Mouse (Mus musculus) liver, embryonic 11.5 days (tissue): Measurements from ENCODE around the gene Speg. TPM values are rescaled to one million over a fixed set of nuclear protein-coding genes. Genes with fewer than 3 reads are reported as not detected.
A peak's percentile ranks its signal among the peaks of the same experiment; 100 is the strongest.

Experiments
- ATAC-seq: fragments of 200-750 bp; cut with Nextera tagmentation; replicated peaks from 2 replicates; pipeline ENCODE4 v1.8.0; 2017; ENCODE audit warnings: moderate number of reproducible peaks, mild to moderate bottlenecking, moderate TSS enrichment, moderate library complexity; ENCODE audit not compliant: low FRiP score
- DNase-seq: peaks from one replicate; pipeline ENCODE4 v3.0.0-alpha.2; 2017; ENCODE audit warnings: low spot score
- H3K27ac ChIP-seq: fragments of 300-500 bp; sonication (generic); 2 replicates; pipeline ENCODE4 v1.5.1; 2014; ENCODE audit warnings: mild to moderate bottlenecking, low read depth, low read length, control low read depth
- H3K27me3 ChIP-seq: fragments of 300-500 bp; sonication (generic); replicated peaks from 2 replicates; pipeline ENCODE4 v1.6.1; 2014; ENCODE audit warnings: low read length, mixed read lengths; ENCODE audit not compliant: control insufficient read depth, insufficient read depth
- H3K36me3 ChIP-seq: fragments of 300-500 bp; sonication (generic); 2 replicates; pipeline ENCODE4 v1.6.1; 2014; ENCODE audit warnings: mild to moderate bottlenecking, low read length, moderate library complexity, mixed read lengths; ENCODE audit not compliant: control insufficient read depth, insufficient read depth
- H3K4me1 ChIP-seq: fragments of 300-500 bp; sonication (generic); replicated peaks from 2 replicates; pipeline ENCODE4 v1.6.1; 2014; ENCODE audit warnings: low read length, mixed read lengths; ENCODE audit not compliant: control insufficient read depth, insufficient read depth
- H3K4me2 ChIP-seq: fragments of 300-500 bp; sonication (generic); 2 replicates; pipeline ENCODE4 v1.6.1; 2014; ENCODE audit warnings: mild to moderate bottlenecking, control low read depth, moderate library complexity
- H3K4me3 ChIP-seq: fragments of 300-500 bp; sonication (generic); 2 replicates; pipeline ENCODE4 v1.5.1; 2014; ENCODE audit warnings: low read depth, low read length, control low read depth
- H3K9ac ChIP-seq: fragments of 300-500 bp; sonication (generic); 2 replicates; pipeline ENCODE4 v1.6.1; 2014; ENCODE audit warnings: low read depth, low read length, control low read depth
- H3K9me3 ChIP-seq: fragments of 300-500 bp; sonication (generic); 2 replicates; pipeline ENCODE4 v1.6.1; 2016; ENCODE audit warnings: low read length, inconsistent platforms, mixed read lengths; ENCODE audit not compliant: control insufficient read depth
- WGBS: fragments of 180-500 bp; shearing (Covaris S2); extraction: QIAGEN DNeasy Blood & Tissue Kit; methylation state at CpG from one replicate; pipeline ENCODE4 v1.1.7; 2014; 5-methylcytosine and 5-hydroxymethylcytosine counted together
- polyA plus RNA-seq: library from polyadenylated mRNA; unstranded; fragments of >200 nt; fragmentation: Nextera tagmentation; extraction: Ambion mirVana; gene quantifications from 2 replicates; pipeline ENCODE4 v1.2.1, GENCODE M21; 2014

Gene Speg
- polyA plus RNA-seq, 1 experiment from 2014 or later: 32.3 TPM

DNA sequence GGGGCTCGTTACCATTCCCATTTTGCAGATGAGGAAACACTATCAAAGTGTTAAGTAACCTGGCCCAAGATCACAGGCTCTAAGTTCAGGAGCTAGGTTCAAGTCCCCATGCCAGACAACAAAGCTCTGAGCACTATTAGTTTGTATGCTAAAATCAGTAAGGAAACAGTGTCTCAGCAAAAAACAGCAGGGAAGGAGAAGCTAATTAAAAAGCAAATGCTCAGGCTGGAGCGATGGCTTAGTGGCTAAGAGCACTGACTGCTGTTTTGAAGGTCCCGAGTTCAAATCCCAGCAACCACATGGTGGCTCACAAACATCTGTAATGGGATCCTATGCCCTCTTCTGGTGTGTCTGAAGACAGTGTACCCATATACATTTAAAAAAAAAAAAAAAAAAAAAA lies 37.1 kb downstream of the Speg start:
- no peak overlapping the region for H3K4me2 ChIP-seq
- no peak overlapping the region for H3K27ac ChIP-seq
- DNase-seq (no peak), ATAC-seq (no peak)
- no peaks in the 10 kb centered on the region for H3K4me1 ChIP-seq
- no peak overlapping the region for H3K9ac ChIP-seq
- no peaks in the 10 kb centered on the region; the same call in 1 of the 2 replicates for H3K36me3 ChIP-seq
- H3K9me3 ChIP-seq: no peaks in the 10 kb centered on the region
- no peak overlapping the region for H3K4me3 ChIP-seq
- no peaks in the 10 kb centered on the region for H3K27me3 ChIP-seq
- WGBS: 82% methylated on average over 3 of the region's 3 CpGs

DNA sequence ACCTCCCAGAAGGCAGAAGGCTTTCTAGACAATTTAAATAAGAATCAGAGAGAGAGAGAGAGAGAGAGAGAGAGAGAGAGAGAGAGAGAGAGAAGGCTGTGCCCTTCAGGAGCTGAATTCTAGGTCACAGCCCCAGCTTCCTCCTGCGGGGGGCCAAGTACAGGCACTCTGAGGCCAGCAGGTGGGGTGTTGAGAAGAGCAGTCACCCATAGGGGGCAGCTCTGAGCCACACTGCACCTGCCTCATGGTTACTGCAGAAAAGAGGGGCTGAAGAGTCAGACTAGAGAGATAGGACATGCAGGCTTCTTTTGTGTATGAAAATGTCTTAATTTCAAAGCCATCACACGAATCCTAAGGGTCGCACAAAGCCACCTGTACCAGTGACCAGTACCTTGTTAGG lies 38.7 kb downstream of the Speg start:
- Histone ChIP-seq H3K9ac (no peak overlapping the region), H3K4me2 (no peak overlapping the region), H3K27me3 (no peaks in the 10 kb centered on the region), H3K9me3 (no peaks in the 10 kb centered on the region), H3K4me1 (no peaks in the 10 kb centered on the region), H3K4me3 (no peak overlapping the region), H3K27ac (no peak overlapping the region), H3K36me3 (no peaks in the 10 kb centered on the region; the same call in 1 of the 2 replicates)
- DNase-seq (peak; percentile 37), ATAC-seq (no peak)
- 45% methylated on average over 3 of the region's 3 CpGs for WGBS

DNA sequence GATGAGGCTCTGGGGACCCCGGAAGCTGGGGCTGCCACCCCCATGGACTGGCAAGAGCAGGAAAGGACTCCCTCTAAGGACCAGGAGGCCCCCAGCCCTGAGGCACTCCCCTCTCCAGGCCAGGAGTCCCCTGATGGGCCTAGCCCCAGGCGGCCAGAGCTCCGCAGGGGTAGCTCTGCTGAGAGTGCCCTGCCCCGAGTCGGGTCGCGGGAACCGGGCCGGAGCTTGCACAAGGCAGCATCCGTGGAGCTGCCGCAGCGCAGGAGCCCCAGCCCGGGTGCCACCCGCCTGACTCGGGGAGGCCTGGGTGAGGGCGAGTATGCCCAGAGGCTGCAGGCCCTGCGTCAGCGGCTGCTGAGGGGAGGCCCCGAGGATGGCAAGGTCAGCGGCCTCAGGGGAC lies 46.7 kb downstream of the Speg start:
- DNase-seq: no peak
- Histone ChIP-seq H3K9ac (no peak overlapping the region), H3K4me3 (no peak overlapping the region; the same call in 1 of the 2 replicates), H3K4me2 (peak overlapping the region; percentile 61), H3K27ac (no peak overlapping the region), H3K4me1 (peaks cover 19% of the 10 kb centered on the region; the same call in 1 of the 2 replicates), H3K27me3 (peaks cover 51% of the 10 kb centered on the region), H3K36me3 (no peaks in the 10 kb centered on the region), H3K9me3 (no peaks in the 10 kb centered on the region)
- WGBS: 11% methylated on average over 20 of the region's 20 CpGs
- no peak for ATAC-seq

DNA sequence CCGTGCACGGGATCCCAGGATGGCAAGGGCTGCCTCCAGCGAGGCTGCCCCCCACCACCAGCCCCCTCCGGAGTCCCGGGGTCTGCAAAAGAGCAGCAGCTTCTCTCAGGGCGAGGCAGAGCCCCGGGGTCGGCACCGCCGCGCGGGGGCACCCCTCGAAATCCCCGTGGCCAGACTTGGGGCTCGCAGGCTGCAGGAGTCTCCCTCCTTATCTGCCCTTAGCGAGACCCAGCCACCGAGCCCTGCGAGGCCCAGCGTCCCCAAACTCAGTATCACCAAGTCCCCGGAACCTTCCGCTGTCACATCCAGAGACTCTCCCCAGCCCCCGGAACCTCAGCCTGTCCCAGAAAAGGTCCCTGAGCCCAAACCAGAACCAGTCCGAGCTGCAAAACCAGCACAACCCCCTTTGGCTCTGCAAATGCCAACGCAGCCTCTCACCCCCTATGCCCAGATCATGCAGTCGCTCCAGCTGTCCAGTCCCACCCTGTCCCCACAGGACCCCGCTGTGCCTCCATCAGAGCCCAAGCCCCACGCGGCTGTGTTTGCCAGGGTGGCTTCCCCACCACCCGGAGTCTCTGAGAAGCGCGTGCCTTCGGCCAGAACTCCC lies 47.2 kb downstream of the Speg start:
- DNase-seq (peak; percentile 43), ATAC-seq (no peak)
- Histone ChIP-seq H3K36me3 (no peaks in the 10 kb centered on the region), H3K27me3 (peaks cover 51% of the 10 kb centered on the region), H3K27ac (no peak overlapping the region), H3K4me3 (peak overlapping the region; percentile 37), H3K9ac (peak overlapping the region; percentile 37; the same call in 1 of the 2 replicates), H3K9me3 (no peaks in the 10 kb centered on the region), H3K4me2 (peak overlapping the region; percentile 61), H3K4me1 (peaks cover 20% of the 10 kb centered on the region; the same call in 1 of the 2 replicates)
- 7% methylated on average over 27 of the region's 32 CpGs for WGBS

DNA sequence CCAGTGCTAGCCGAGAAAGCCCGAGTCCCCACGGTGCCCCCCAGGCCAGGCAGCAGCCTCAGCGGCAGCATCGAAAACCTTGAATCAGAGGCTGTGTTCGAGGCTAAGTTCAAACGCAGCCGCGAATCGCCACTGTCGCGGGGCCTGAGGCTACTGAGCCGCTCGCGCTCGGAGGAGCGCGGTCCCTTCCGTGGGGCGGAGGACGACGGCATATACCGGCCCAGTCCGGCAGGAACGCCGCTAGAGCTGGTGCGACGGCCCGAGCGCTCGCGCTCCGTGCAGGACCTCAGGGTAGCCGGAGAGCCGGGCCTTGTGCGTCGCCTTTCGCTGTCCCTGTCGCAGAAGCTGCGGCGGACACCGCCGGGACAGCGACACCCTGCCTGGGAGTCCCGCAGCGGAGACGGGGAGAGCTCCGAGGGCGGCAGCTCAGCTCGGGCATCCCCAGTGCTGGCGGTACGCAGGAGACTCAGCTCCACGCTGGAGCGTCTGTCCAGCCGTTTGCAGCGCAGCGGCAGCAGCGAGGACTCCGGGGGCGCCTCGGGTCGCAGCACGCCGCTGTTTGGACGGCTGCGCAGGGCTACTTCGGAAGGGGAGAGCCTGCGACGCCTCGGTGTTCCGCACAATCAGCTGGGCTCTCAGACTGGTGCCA lies 47.9 kb downstream of the Speg start:
- 3% methylated on average over 71 of the region's 71 CpGs for WGBS
- H3K27ac ChIP-seq: no peak overlapping the region

DNA sequence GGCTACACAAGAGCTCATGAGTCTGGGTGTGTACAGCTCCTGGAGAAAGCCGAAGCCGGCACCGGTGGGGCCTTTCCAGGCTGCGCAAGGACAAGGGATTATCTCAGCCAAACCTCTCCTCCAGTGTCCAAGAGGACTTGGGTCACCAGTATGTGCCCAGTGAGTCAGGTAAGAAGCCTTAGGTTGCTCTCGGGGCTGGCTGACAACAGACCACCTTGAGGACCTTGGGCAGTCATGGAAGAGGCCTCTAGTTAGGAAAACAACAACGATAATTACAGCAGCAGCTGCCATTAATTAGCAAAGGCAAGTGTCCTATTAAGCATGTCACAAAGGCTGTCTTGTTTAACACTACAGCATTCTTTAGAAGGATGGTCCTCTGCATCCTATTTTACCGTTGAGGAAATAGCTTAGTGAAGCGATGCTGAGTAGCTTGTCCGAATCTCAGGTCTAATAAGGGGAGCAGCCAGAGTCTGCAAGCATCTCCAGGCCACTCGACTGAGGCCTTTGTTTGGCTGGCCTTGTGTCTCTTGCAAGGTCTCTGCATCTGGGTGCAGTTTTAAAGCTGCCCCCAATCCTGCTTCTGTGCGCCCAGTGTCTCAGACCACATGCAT lies 48.8 kb downstream of the Speg start:
- DNase-seq: no peak
- H3K27me3 ChIP-seq: peaks cover 56% of the 10 kb centered on the region
- no peak for ATAC-seq
- WGBS: 67% methylated on average over 11 of the region's 11 CpGs
- H3K4me1 ChIP-seq: peaks cover 20% of the 10 kb centered on the region; the same call in 1 of the 2 replicates
- H3K9ac ChIP-seq: no peak overlapping the region
- no peaks in the 10 kb centered on the region for H3K9me3 ChIP-seq
- H3K36me3 ChIP-seq: no peaks in the 10 kb centered on the region
- no peak overlapping the region for H3K4me2 ChIP-seq
- no peak overlapping the region for H3K27ac ChIP-seq
- no peak overlapping the region for H3K4me3 ChIP-seq

More for the DNA sequence above, 47.9 kb downstream of the Speg start:
- peaks cover 53% of the 10 kb centered on the region for H3K27me3 ChIP-seq
- H3K4me2 ChIP-seq: peak overlapping the region; percentile 61
- no peak for ATAC-seq
- H3K4me1 ChIP-seq: peaks cover 20% of the 10 kb centered on the region; the same call in 1 of the 2 replicates
- peak overlapping the region; percentile 37 for H3K4me3 ChIP-seq
- peak overlapping the region; percentile 37 for H3K9ac ChIP-seq
- H3K9me3 ChIP-seq: no peaks in the 10 kb centered on the region
- no peaks in the 10 kb centered on the region for H3K36me3 ChIP-seq
- peak; percentile 57 for DNase-seq

DNA sequence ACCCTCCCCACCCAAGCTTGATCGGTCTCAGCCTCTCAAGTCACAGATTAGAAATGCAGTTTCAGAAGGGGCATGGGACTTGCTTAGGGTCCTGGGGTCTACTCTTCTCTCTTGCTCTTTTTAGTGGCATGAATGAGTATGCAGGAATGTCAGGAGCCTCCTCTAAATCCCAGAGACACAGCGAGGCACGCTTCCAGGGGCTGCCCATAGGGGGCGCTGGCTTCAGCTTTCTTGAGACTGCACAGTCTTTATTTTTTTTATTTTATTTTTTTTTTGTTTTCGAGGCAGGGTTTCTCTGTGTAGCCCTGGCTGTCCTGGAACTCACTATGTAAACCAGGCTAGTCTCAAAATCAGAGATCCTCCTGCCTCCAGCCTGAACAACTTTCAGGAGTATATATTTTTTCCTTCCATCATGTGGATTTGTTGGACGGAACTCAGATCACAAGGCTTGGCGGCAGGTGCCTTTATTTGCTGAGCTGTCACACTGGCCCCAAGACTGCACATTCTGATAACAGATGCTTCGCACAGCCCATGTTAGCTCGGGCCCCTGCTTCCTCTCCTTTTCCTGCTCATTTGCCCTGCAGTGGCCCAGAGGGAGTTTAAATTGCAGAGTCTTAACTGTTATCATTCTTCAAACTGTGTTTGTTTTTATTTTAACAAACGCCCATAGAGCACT lies 50.8 kb downstream of the Speg start:
- no peaks in the 10 kb centered on the region for H3K36me3 ChIP-seq
- 17% methylated on average over 10 of the region's 10 CpGs for WGBS
- peaks cover 20% of the 10 kb centered on the region; the same call in 1 of the 2 replicates for H3K4me1 ChIP-seq
- no peak overlapping the region for H3K27ac ChIP-seq
- H3K4me2 ChIP-seq: no peak overlapping the region
- H3K9ac ChIP-seq: no peak overlapping the region
- DNase-seq (peak; percentile 60), ATAC-seq (no peak)
- H3K27me3 ChIP-seq: peaks cover 56% of the 10 kb centered on the region
- H3K9me3 ChIP-seq: no peaks in the 10 kb centered on the region
- H3K4me3 ChIP-seq: no peak overlapping the region

DNA sequence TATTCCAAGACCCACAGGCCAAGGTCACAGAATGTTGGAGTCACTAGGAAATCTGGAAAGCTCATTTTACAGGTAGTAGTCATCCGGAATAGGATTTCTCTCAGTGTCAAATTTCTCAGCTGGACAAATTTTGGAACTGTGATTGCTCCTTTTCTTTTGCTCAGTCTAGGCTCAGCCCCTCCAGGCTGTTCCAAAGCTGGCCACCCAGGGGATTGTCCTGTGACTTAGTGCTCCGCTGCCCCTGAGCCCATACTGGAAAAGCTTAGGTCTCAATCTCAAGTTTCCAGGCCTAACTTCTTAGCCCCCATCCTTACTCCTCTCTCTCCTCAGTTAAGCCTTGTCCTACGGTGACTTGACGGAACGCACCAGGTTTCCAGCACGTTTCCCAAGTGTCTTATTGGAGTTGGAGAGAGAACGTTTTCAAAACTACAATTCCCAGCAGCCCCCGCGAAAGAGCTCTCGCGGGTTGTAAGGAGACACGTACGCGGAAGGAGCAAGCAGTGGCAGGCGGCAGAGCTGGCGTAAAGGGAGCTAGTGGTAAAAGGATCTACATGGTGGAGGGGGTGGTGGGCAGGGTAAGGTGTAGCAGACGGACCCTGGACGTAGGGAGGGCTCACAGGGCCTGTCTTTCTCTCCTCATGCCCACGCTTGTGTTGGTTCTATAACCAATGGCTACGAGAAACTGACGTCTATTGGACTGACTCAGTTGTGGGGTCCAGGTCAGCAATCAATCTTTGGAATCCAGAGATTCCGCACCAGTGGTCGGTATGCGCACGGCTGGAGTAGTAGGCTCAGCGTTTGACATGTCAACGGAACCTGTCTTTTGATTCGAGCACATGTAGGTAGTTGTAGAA lies 60.6 kb downstream of the Speg start, which contains the start of gene Gmppa:
TSS of gene Gmppa (plus strand) at position 456 of the 854 bp plus-strand sequence.
- Histone ChIP-seq H3K27ac (0 out of 2 replicates have a peak within 1 kb of the TSS, but pooled peaks have one; percentile 17), H3K9ac (peak within 1 kb of the TSS; percentile 78), H3K4me1 (peaks cover 15% of the 10 kb centered on the region), H3K4me3 (peak within 1 kb of the TSS; percentile 70), H3K27me3 (peaks cover 4% of the 10 kb centered on the region; the same call in 1 of the 2 replicates), H3K9me3 (no peaks in the 10 kb centered on the region), H3K36me3 (no peaks in the 10 kb centered on the region), H3K4me2 (peak within 1 kb of the TSS; percentile 83)
- ATAC-seq (peak; percentile 77), DNase-seq (peak; percentile 81)
- WGBS: 7% methylated on average over 28 of the region's 28 CpGs
